Mouse (Mus musculus) heart, embryonic 16.5 days (tissue): Measurements from ENCODE around the gene Trappc2l. TPM values are rescaled to one million over a fixed set of nuclear protein-coding genes. Genes with fewer than 3 reads are reported as not detected.

Experiments
- ATAC-seq: fragments of 200-750 bp; cut with Nextera tagmentation; replicated peaks from 2 replicates; pipeline ENCODE4 v1.8.0; 2017; ENCODE audit warnings: moderate number of reproducible peaks; ENCODE audit not compliant: insufficient read depth, low FRiP score; ENCODE audit errors: extremely low read depth
- H3K27ac ChIP-seq: fragments of 300-500 bp; sonication (generic); 2 replicates; pipeline ENCODE4 v1.5.1; 2014; ENCODE audit warnings: mild to moderate bottlenecking, low read length, control low read depth, moderate library complexity
- H3K27me3 ChIP-seq: fragments of 300-500 bp; sonication (generic); 2 replicates; pipeline ENCODE4 v1.6.1; 2014; ENCODE audit warnings: low read length, mixed read lengths; ENCODE audit not compliant: control insufficient read depth, insufficient read depth
- H3K36me3 ChIP-seq: fragments of 300-500 bp; sonication (generic); 2 replicates; pipeline ENCODE4 v1.6.1; 2014; ENCODE audit not compliant: control insufficient read depth, insufficient read depth
- H3K4me1 ChIP-seq: fragments of 300-500 bp; sonication (generic); 2 replicates; pipeline ENCODE4 v1.6.1; 2014; ENCODE audit warnings: low read length, mixed read lengths; ENCODE audit not compliant: control insufficient read depth, insufficient read depth
- H3K4me2 ChIP-seq: fragments of 300-500 bp; sonication (generic); 2 replicates; pipeline ENCODE4 v1.6.1; 2014; ENCODE audit warnings: low read depth, mild to moderate bottlenecking, control low read depth, low read length
- H3K4me3 ChIP-seq: fragments of 300-500 bp; sonication (generic); 2 replicates; pipeline ENCODE4 v1.5.1; 2014; ENCODE audit warnings: mild to moderate bottlenecking, control low read depth, low read length
- H3K9ac ChIP-seq: fragments of 300-500 bp; sonication (generic); 2 replicates; pipeline ENCODE4 v1.6.1; 2014; ENCODE audit warnings: low read length, control low read depth
- H3K9me3 ChIP-seq: fragments of 300-500 bp; sonication (generic); replicated peaks from 2 replicates; pipeline ENCODE4 v1.6.1; 2016; ENCODE audit warnings: low read length; ENCODE audit not compliant: control insufficient read depth
- WGBS: fragments of 180-500 bp; shearing (Covaris S2); extraction: QIAGEN DNeasy Blood & Tissue Kit; methylation state at CpG from one replicate; pipeline ENCODE4 v1.1.7; 2014; 5-methylcytosine and 5-hydroxymethylcytosine counted together
- polyA plus RNA-seq: library from polyadenylated mRNA; unstranded; fragments of >200 nt; fragmentation: Nextera tagmentation; extraction: Ambion mirVana; gene quantifications from 2 replicates; pipeline ENCODE4 v1.2.1, GENCODE M21; 2015

Gene Trappc2l
- polyA plus RNA-seq, 1 experiment from 2014 or later = 60.1 TPM

DNA sequence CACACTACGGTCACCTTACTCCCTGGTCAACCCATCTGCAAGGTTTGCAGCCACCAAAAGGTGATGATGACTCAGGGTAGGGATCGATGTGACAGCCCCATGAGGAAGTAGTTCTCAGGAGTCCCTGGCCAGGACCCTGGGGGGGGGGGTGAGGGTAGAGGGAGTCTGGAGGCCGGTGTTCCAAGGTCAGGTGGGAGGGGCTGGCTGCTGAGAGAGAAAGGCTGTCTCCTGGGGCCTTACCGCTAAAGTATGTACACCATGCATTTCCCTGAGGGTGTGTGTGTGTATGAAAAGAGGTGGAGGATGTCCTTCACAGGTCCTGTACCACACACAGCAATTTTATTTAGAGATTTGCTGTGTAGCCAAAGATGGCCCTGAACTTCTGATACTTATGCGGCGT is 41.2 kb downstream of the Trappc2l start:
- Histone ChIP-seq H3K9me3 (no peaks in the 10 kb centered on the region), H3K4me1 (peaks cover 28% of the 10 kb centered on the region), H3K27me3 (no peaks in the 10 kb centered on the region), H3K9ac (no peak overlapping the region), H3K4me2 (no peak overlapping the region), H3K27ac (no peak overlapping the region), H3K4me3 (no peak overlapping the region), H3K36me3 (no peaks in the 10 kb centered on the region)
- no peak for ATAC-seq
- WGBS = 54% methylated on average over 6 of the region's 6 CpGs

DNA sequence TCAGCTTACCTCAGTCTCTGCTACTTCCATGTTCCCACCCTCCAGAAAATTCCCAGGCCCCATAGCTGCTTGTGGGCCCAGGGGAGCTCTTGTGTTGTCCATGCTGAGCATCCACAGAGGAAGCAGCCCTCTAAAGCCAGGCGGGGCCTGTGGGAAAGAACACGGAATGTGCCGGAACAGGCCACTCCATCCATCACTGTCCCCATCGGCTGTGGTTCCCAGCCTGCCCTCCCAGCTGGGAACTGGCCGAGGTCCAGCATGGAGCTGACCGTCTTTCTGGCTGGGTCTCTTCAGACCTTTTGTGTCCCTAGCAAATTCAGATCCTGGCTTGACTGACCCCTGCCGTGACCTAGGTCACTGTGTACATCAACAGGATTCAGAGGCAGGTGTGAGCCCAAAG is 43.3 kb downstream of the Trappc2l start:
- ATAC-seq = no peak; the same call in 1 of the 2 replicates
- H3K27ac ChIP-seq = no peak overlapping the region
- no peak overlapping the region for H3K4me2 ChIP-seq
- no peak overlapping the region for H3K9ac ChIP-seq
- no peak overlapping the region for H3K4me3 ChIP-seq
- no peaks in the 10 kb centered on the region for H3K36me3 ChIP-seq
- H3K9me3 ChIP-seq = no peaks in the 10 kb centered on the region
- WGBS = 53% methylated on average over 7 of the region's 7 CpGs
- H3K4me1 ChIP-seq = peaks cover 30% of the 10 kb centered on the region
- no peaks in the 10 kb centered on the region for H3K27me3 ChIP-seq

DNA sequence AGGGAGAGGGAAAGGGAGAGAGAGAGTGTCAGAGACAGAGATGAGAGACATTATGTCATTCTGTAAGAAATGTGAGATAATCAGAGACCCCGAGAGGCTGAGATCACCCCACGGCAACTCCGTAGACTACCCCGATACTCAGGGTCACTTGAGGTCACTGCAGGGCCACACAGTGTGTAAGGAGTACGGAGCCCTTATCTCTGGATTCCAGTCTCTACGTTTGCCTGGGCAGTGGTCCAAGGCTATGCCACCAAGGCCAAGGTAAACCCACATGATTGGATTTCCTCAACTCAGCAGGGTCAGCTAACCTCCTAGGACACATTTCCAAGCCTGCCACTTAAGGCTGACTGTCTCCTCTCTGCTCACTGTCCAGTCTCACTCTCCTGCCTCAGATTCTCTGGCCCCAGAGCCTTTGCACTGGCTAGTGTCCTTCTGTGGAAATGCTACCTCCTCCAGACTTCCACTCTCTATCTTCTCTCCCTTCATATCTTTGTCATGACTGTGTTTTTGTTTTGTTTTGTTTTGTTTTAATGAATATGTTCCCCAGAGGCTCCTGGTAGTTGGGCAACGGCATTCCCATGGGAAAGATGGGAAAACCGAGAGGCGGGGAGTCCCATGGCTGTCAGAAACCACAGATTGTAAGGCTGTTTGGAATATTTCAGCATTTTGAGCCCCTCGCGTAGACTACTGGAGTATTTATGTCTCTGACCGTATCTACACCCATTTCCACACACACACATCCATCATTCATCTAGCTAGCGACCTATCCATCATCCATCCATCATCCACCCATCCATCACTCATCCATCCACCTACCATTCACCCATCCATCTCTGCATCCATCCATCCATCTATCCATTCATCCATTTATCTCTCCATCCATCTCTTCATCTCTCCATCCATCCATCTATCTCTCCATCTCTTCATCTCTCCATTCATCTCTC is 44.9 kb downstream of the Trappc2l start:
- no peaks in the 10 kb centered on the region for H3K9me3 ChIP-seq
- H3K36me3 ChIP-seq = no peaks in the 10 kb centered on the region
- peak; percentile 70 for ATAC-seq
- no peak overlapping the region for H3K4me2 ChIP-seq
- H3K4me3 ChIP-seq = no peak overlapping the region
- peaks cover 36% of the 10 kb centered on the region for H3K4me1 ChIP-seq
- no peak overlapping the region for H3K27ac ChIP-seq
- H3K9ac ChIP-seq = no peak overlapping the region
- H3K27me3 ChIP-seq = no peaks in the 10 kb centered on the region
- 43% methylated on average over 13 of the region's 13 CpGs for WGBS

DNA sequence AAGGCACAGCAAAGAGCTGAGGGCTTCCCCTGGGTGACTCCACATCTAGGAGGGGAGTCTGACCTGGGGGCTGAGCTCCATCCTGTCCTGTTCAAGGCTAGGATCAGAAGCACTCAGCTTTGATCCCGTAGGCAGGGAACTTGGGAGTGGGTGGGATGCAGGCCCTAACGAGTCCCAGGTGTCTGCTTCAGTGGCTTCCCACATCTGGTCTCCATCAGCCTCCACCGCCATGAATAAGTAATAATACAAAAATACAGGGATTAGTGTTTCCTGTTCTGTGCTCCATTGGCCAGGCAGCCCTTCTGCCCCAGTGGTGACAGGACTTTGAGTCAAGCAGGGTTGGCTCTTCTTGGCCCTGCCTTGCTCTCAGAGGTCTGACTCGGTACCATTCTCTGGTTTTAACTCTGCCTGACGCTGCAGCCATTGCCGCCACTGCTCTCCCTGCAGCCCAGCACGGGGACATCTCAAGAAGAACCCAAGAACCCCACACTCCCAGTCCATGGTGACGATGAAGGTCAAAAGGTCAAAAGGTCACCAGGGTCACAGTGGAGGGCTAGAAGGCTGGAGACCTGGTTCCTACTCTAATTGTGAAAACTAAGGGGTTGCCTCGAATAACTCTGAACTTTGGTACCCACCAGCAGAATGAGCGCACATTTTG is 46.8 kb downstream of the Trappc2l start:
- Histone ChIP-seq H3K27me3 (no peaks in the 10 kb centered on the region), H3K4me1 (peaks cover 42% of the 10 kb centered on the region), H3K9ac (no peak overlapping the region), H3K4me3 (no peak overlapping the region), H3K36me3 (no peaks in the 10 kb centered on the region), H3K9me3 (no peaks in the 10 kb centered on the region), H3K27ac (peak overlapping the region; percentile 34; the same call in 1 of the 2 replicates), H3K4me2 (no peak overlapping the region)
- ATAC-seq = no peak
- WGBS = 67% methylated on average over 10 of the region's 10 CpGs

DNA sequence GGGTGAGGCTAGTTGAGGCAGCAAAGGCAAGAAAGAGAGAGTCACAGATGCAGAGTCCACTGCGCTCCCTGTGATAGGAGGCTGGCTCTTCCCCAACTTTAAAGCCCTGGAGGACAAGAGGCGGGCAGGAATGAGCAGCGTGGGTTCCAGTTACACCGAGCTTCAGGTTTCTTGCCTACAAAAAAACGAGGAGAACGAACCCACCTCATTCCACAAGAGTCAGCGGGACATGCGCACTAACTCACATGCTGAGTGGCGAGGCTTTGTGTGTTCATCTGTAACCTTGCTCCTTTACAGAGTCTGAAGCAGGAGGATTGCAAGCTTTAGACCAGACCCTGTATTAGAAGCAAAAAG is 47.3 kb downstream of the Trappc2l start:
- no peak overlapping the region for H3K27ac ChIP-seq
- no peak overlapping the region for H3K9ac ChIP-seq
- peaks cover 47% of the 10 kb centered on the region for H3K4me1 ChIP-seq
- 85% methylated on average over 9 of the region's 9 CpGs for WGBS
- H3K4me2 ChIP-seq = no peak overlapping the region
- no peaks in the 10 kb centered on the region for H3K9me3 ChIP-seq
- no peak overlapping the region for H3K4me3 ChIP-seq
- ATAC-seq = no peak
- H3K36me3 ChIP-seq = no peaks in the 10 kb centered on the region
- no peaks in the 10 kb centered on the region for H3K27me3 ChIP-seq

DNA sequence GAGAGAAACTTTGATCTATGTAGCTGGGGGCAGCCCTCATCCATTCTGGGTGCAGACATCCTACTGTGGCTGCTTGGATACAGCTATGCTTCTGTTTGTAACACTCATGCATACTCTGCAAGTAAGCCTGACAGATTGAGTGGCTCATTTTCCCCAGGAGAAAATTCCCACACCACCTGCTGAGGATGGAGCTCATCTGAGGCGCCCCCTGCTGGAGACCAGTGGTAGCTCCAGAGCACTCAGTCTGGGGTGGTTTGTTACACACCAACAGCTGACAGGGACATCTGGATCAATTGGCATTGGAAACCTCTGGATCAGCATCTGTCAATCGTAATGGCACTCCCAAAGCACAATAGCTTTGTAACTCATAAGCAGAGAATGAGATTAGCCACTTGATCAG is 48.6 kb downstream of the Trappc2l start:
- 83% methylated on average over 2 of the region's 2 CpGs for WGBS
- ATAC-seq = no peak
- Histone ChIP-seq H3K27ac (no peak overlapping the region), H3K27me3 (no peaks in the 10 kb centered on the region), H3K9me3 (no peaks in the 10 kb centered on the region), H3K9ac (no peak overlapping the region), H3K4me3 (no peak overlapping the region), H3K4me2 (no peak overlapping the region), H3K36me3 (no peaks in the 10 kb centered on the region), H3K4me1 (peaks cover 52% of the 10 kb centered on the region)

DNA sequence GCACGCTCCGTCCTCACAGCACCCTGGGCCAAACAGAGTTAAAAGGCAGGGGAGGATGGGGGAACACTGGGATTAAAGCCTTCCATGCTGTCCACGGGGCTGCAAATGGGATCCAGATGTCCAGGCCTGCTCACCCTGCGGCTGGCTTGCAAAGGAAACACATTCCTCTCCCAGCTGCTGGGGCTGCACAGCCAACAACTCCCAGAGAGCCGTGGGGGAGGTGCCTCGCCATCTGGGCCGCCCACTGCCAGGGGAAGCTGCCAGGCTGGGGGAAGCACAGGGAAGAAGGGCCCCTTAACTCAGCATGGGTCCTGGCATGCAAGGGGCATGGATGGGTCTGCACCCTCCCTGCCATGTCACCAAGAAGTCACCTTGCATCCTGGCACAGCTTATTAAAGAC is 49.7 kb downstream of the Trappc2l start:
- peak; percentile 17; the same call in 1 of the 2 replicates for ATAC-seq

DNA sequence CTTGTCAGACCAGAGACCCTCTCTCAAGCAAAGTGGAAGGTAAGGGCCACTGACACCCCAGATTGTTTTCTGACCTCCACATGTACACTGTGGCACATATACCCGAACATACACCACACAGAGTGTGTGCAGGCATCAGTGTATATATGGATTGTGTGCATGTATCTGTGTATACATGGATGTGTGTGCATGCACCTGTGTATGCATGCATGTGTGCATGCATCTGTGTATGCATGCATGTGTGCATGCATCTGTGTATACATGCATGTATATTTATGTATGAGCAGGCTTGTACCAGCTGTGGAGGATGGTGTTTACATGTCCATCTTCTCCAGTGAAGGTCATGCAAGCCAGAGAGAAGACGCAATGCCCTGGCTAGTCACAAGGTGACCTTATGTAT is 50.5 kb downstream of the Trappc2l start:
- H3K9me3 ChIP-seq = no peaks in the 10 kb centered on the region
- no peak overlapping the region for H3K4me2 ChIP-seq
- H3K4me1 ChIP-seq = peaks cover 56% of the 10 kb centered on the region
- WGBS = 74% methylated on average over 2 of the region's 2 CpGs
- H3K36me3 ChIP-seq = no peaks in the 10 kb centered on the region
- H3K27ac ChIP-seq = no peak overlapping the region
- H3K4me3 ChIP-seq = no peak overlapping the region
- H3K27me3 ChIP-seq = no peaks in the 10 kb centered on the region
- no peak overlapping the region for H3K9ac ChIP-seq
- ATAC-seq = no peak

More for the DNA sequence above, 49.7 kb downstream of the Trappc2l start:
- H3K9me3 ChIP-seq = no peaks in the 10 kb centered on the region
- H3K9ac ChIP-seq = peak overlapping the region; percentile 18; the same call in 1 of the 2 replicates
- H3K27ac ChIP-seq = peak overlapping the region; percentile 43
- H3K4me1 ChIP-seq = peaks cover 51% of the 10 kb centered on the region
- H3K4me2 ChIP-seq = no peak overlapping the region
- H3K36me3 ChIP-seq = no peaks in the 10 kb centered on the region
- no peak overlapping the region for H3K4me3 ChIP-seq
- 26% methylated on average over 7 of the region's 7 CpGs for WGBS
- H3K27me3 ChIP-seq = no peaks in the 10 kb centered on the region

DNA sequence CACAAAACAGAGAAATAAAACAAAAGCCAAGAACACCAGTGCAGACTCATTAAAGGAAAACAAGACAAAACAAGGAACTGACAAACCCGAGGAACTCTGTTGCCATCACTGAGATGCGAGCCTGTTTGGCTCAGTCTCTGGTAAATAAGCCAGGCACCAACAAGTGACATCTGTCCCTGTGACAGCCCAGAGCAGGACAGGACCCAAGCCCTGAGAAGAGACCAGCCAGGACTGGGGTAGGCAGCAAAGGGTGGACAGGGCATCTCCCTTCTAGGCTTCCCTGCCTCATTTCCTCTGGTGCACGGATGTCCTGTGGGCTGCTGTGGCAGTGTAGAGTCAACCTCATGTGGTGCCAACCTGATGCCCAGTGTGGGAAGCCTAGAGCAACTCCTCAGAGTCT is 51.7 kb downstream of the Trappc2l start:
- no peak for ATAC-seq
- no peaks in the 10 kb centered on the region for H3K36me3 ChIP-seq
- H3K9me3 ChIP-seq = no peaks in the 10 kb centered on the region
- H3K4me2 ChIP-seq = no peak overlapping the region
- H3K27me3 ChIP-seq = no peaks in the 10 kb centered on the region
- no peak overlapping the region for H3K27ac ChIP-seq
- peaks cover 65% of the 10 kb centered on the region for H3K4me1 ChIP-seq
- no peak overlapping the region for H3K9ac ChIP-seq
- H3K4me3 ChIP-seq = no peak overlapping the region
- 69% methylated on average over 3 of the region's 3 CpGs for WGBS
